Mouse (Mus musculus): ENCODE data around the gene Suv39h2.
A peak's percentile ranks its signal among the peaks of the same experiment; 100 is the strongest.

DNA sequence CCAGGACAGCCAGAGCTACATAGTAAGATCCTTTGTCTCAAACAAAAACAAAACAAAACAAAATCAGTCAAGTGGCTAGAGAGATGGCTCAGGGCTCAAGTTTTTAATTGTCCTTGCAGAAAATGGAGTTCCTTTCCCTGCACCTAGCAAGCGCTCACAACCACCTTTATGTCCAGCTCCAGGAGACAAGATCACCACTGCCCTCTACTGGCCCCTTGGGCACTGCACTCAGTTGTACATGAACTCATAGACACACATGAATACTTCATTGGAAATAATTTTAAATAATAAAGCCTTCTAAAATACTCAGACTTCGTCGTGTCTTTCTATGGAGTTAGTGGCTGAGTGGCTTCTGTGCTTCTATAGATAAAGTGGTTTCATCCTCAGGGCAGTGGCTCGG is 60.6 kb downstream of the Suv39h2 start:
- no peak for TF ChIP-seq POLR2A (IDR thresholded peaks at IDR 0.05; ENCODE audit: low read depth, low read length)
- TF ChIP-seq CTCF (IDR thresholded peaks at IDR 0.05; ENCODE audit: extremely low read depth, insufficient read length, insufficient replicate concordance, low read depth, low read length): peak; percentile 62; the same call in 1 of the 2 replicates

All from small intestine, adult 2 months (tissue).